Mouse (Mus musculus) effector memory CD4-positive, alpha-beta T cell, adult 5 months (primary cell): ENCODE data around the gene Atcay. TPM values are rescaled to one million over a fixed set of nuclear protein-coding genes. Genes with fewer than 3 reads are reported as not detected.

Source experiments
- polyA plus RNA-seq: library from polyadenylated mRNA; unstranded; fragments of 100-300 nt; shearing (Covaris generic); gene quantifications from one replicate; pipeline ENCODE4 v1.2.1, GENCODE M21; 2017

Gene Atcay
- 5.9 TPM for polyA plus RNA-seq

DNA sequence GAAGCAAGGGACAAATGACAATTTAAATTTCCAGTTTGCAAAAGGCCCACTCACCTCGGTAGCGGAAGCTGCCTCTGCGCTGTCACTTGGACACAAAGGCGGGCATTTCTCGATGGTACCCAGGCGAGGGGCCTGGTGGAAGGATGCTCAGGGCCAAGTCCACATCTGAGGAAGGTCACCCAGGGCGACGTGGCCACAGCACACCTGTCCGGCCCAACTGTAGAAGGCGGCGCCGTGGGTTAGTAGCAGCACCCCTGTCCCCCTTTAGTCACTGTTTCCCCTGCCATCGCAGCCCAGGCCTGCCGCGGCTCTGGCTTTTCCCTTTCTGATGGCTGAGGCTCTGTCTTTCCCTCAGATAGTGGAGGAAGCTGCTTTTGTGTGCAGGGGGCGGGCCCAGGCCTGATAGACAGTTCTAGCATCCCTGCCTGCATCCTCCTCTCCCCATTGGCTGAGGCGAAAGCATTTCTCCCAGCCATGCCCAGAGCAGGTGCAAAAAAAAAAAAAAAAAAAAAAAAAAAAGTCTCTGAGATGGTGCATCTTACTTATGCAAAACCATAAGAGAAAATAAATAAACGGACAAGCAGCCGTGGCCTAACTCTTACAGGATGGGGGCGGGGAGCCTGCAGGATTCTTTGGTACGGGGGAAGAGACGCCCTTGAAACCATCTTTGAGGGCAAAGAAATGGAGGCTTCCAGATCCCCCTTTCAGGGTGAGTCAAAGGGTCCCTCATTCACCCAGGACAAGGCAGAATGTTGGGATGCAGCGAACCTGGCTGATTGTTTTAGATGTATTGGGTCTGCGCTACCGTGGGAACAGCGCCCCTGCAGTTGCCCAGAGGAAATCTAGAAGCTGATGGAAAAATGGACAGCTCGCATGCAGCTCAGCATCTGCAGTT, at the start of gene Atcay:
Atcay (minus strand) TSS at position 396 of the 895 bp plus-strand sequence.

DNA sequence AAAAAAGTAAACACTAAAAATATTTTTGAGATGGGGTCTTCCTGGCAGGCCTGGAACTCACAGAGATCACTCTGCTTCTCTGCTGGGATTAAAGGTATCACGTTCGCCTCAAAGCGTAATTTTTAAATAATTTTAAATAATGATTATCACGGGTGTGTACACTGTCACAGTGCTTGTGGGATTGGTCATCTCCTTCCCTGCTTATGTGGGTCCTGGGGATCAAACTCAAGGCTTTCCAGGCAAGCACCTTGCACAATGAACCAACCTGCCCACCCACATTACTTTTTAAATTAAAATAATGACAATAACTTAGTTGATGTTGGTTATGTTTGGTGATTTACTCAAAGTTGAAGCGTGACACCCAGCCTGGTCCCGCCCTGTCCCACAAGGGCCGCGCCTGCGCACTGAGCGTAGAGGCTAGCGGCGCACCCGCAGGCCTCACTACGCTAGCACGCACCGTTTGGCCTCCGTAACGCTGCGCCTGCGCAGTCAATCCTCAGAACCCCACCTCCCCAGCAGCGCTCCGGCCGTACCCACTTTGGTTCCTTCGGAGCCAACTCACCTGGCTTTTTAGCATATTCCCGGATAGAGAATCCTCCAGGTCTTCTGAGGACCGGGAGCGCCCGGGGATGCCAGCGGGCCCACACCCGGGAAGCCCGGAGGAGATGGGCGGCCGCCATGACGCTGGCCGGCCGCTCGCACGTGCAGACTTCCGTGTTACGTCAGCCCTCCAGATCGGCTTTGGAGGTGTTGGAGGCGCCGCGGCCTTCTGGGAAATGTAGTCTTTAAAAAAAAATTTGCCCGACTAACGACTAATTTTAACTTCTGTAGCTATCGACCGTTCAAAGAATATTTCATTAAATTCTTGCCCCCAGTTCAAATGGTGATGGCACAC, 35.8 kb upstream of the Atcay start, which contains the start of the genes Mrpl54 and Apba3:
Mrpl54 (minus strand) TSS at position 724 of the 895 bp plus-strand sequence.
Apba3 (plus strand) TSS at position 750 of the 895 bp plus-strand sequence.

DNA sequence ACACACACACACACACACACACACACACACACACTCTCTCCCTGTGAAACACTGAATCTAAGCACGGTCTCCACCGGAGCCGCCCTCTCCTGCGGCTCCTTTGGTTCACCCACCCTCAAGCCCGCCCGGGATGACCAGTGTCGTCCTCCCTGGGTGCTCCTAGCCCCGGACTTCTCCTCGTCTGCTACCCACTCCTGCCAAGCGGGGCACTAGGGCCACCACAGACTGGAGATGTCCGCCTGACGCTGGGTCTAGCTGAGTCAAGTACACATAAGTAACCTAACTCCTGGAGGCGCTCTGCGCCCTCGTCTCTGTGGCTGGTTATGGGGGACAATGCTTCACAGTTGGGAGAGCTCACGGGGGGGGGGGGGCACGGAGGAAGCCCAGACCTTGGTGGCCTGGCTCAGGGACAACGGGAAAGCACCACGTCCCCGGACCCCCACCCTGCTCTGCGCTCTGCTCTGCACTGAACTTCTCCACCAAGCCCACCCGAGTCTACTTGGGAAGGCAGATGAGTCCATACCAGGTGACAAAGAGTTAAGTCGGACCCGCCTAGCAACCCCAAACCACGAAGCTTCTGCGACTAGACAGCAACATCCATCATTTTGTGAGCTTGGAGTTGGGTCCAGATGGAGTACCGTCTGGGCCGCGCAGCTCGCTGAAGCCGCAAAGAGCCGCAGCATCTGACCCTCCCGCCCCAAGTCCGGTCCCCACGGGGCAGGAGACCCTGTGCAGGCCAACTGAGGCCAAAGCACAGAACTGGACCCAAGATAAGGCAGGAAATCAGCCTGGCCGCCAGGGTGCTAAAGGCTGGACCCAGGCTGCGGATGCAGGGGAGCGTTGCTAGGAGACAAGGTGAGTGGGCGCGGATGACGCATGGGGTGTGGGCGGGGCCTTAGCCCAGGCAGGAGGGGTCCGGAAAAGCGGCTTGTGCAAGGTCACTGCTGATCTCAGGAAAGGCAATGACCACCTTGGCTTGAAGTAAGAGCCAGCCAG, 22.1 kb upstream of the Atcay start, which contains the start of gene Matk:
Matk (plus strand) TSS at position 512 of the 996 bp plus-strand sequence.

DNA sequence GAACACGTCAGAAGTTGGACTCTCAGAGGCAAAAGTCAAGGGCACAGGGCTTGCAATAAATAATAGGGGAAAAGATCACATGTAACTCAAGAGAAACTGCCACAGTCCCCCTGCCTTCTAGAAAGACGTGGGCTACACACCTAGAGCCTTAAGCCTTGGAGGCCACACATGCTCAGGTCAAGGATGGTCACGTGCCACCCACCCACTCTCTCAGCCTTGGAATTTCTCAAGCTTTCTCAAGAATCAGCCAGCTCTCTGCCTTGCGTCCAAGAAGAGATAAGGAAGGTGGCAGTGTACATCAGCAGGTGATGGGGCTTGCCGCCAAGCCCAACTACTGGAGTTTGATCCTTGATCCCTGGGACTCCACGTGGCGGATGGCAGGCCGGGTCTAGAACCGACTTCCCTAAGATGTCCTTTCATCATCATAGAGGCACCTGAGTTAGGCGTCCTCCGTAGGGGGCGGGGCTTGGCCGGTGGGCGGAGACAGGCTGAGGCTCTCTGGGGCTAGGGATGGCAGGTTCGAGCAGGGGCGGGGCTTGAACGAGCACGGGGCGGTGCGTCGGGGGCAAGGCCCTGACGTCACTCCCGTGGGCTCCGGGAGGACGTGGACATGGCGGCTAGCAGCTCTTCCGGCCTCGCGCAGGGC, 2.1 kb upstream of the Atcay start, which contains the start of gene Zfr2:
Zfr2 (plus strand) TSS at position 576 of the 646 bp plus-strand sequence.

DNA sequence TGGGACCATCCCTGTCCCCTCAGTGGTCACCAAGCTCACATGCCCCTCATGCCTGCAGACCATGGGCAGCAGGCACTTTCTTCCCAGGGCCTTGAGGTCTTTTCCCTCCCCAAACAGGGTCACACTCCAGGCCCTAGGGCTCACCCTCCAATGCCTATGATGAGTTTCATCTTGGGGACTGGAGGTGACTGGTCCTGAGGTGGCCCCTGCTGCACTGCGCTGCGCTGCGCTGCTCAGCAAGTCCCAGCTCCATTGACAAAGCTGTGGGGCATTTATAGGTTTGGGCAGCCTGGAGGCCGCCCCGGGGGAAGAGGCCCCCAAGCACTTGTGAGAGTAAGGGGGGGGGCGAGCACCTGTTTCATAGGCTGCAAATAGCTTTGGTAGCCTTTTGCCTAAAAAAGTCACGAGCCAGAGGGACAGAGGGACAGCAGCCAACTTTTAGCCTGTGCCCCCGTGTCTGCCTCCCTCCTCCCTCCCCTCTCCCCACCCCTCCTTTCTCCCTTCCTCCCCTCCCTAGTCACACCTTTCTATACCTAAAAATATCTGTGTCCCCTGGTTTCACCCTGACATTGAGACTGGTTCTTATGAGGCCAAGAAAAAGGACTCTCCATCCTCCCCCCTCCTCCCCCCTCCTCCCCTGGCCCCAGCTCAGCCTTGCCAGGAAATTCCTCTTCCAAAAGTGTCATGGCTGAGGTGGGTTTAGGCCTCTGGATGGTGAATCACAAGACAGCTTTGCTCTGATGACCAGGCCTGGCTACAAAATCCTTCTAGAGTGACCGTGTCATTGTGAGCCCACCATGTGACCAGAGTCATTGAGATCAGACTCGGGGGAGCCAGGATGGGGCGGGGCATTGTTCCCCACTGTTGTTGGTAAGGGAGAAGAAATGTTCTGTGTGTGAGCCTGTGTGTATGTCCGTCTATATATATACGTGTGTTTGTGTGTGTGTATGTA, 28.6 kb downstream of the Atcay start, which contains the start of gene Nmrk2:
Nmrk2 (minus strand) TSS at position 245 of the 952 bp plus-strand sequence.

DNA sequence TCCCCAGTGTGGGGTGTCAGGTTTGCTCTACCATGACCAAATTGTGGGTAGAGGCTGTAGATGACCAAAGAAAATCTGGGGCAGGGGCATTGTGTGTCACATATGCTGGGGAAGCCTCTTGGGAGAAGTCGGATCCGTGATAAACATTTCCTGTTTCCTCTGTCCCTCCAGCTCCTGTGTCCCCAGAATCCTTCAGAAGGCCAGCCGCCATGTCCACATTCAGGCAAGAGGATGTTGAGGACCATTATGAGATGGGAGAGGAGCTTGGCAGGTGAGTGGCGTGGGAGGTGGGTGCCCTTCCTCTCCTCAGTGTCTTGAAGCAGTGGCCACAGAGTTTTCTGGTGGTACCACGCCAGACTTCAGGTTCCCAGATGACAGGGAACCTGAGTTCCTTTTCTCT, 46.8 kb downstream of the Atcay start, which contains the start of gene 4930442H23Rik:
4930442H23Rik (minus strand) TSS at position 45 of the 400 bp plus-strand sequence.

DNA sequence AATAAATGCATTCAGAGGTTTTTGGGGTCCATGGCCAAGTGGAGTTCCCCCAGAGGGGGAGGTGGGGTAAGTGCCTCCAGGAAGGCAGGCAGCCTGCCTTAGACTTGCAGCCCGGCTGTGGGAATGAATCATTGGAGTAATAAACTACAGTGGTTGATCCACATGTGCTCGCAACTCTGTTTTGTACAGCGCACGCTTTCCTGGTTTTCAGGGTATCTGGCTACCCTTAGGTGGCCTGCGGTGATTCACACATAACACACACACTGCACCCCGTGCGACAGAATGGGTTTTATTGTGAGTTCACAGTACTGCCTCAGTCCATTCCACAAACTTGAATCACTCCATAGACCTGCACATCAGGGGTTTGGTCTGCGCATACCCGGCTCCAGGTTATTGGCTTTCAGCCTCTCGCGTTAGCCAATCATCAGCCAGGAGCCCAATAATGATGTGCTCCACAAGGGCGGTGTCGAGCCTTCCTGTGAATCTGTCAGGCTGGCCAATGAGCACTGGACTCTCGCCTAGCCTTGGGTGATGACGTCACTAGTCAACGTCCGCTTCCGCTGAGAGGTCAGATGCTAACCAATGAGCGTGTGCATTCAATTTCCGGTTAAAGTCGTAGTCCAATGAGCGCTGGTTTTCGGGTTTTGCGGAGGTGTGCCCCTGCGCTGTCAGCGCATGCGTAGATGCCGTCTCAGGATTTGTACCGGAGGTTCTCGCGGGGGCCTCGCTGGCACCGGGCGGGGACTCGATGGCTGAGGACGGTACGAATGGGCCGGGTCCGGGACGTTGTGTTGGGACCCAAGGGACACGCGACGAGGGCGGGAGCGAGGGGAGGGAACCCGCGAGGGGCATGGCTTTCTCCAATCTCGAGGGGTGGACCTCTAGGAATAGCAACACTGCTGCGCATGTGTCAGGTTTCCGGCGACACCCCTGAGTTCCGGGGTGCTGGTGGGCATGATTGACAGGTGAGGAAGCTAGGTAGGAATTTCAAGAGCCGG, 48.0 kb downstream of the Atcay start, which contains the start of gene Dapk3:
Dapk3 (plus strand) TSS at position 670 of the 998 bp plus-strand sequence.

DNA sequence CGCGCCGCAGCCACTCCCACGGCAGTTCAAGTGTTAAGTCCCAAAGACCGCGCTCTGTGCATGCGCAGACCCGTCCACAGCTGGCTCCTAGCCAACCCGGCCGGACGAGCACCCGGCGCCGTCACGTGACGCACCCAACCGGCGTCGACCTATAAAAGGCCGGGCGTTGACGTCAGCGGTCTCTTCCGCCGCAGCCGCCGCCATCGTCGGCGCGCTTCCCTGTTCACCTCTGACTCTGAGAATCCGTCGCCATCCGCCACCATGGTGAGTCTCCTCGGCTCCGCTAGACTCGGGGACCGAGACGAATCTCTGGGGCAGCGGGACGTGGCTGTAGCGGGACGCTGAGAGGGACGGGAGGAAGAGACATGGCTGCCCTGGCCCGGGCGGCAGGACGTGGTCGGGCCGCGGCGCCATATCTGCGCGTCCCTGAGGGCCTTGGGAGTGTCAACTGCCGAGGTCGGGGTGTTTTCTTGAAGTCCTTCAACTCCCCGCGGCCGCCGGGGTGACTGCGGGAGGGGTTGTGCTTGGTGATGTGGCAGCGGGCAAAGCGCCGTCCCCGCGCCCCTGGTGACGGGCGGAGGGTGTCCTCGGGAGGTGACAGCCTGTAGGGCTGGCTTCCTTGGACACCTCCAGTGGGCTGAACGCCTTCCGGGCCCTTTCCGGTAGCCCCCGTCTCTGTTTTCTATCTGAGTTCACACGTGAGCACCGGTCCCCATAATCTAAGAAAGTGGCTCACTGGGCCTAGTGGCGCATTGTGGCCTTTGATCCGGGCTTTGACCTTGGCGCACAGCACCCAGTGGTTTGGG, 54.0 kb downstream of the Atcay start, which contains the start of gene Eef2:
Eef2 (plus strand) TSS at position 166 of the 806 bp plus-strand sequence.

DNA sequence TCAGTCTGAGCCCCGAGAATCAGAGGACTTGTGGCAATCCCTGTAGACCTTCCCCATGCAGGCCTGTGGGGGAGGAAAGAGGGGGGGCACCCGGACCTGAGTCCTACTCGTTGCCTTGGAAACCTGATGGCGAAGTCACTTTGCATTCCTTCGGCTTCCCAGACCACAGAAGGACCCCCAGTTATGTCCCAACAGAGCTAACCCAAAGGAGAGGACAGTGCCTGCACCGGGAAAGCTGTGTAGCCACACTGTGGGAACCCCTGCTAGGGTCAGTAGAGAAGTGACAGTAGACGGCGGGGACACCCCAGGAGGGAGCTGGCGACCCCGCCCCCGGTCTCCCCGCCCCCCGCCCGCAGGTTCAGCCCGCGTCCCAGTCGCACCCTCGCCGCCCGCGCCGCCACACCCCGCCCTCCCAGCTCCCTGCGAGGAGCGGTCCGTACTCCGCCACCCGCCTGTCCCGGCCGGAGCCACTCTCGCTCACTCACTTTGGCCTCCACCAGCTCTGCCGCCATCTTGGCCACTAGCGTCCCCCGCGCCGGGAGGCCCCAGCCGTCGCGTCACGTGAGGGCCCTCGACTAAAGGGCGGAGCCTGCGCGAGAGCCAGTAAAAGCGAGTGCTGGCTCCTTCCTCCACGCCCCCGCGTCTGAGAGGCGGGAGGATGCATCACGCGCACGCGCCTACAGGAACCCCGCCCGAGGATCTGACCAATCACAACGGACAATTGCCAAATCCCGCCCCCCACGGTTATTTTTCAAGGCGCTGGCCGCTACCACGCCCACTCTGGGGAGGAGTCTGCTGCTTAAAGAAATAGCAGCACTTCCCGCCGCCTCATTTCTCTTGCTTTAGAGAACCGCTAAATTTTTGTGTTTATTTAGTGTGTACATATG, 63.2 kb downstream of the Atcay start, which contains the start of gene Pias4:
Pias4 (minus strand) TSS at position 724 of the 887 bp plus-strand sequence.

Other genes with a start within 250 kb of the Atcay start
- 0.67 TPM for gene Gng7, start 215.9 kb downstream of the Atcay start, polyA plus RNA-seq
- not detected for gene Diras1, start 205.2 kb downstream of the Atcay start, polyA plus RNA-seq
- gene Slc39a3, start 193.4 kb downstream of the Atcay start, polyA plus RNA-seq, result 9.4 TPM
- 64.8 TPM for gene Sgta, start 170.7 kb downstream of the Atcay start, polyA plus RNA-seq
- gene Thop1, start 160.8 kb downstream of the Atcay start, polyA plus RNA-seq, result 6.2 TPM
- not detected for gene Creb3l3, start 132.0 kb downstream of the Atcay start, polyA plus RNA-seq
- 147 TPM for gene Map2k2, start 124.9 kb downstream of the Atcay start, polyA plus RNA-seq
- gene Zbtb7a, start 95.6 kb downstream of the Atcay start, polyA plus RNA-seq, result 74.9 TPM
- gene Pias4, start 62.9 kb downstream of the Atcay start, polyA plus RNA-seq, result 39.4 TPM
- gene Eef2, start 54.2 kb downstream of the Atcay start, polyA plus RNA-seq, result 872 TPM
- gene Dapk3, start 47.8 kb downstream of the Atcay start, polyA plus RNA-seq, result 90.2 TPM
- 0.70 TPM for gene 4930442H23Rik, start 47.0 kb downstream of the Atcay start, polyA plus RNA-seq
- 0.21 TPM for gene Nmrk2, start 28.8 kb downstream of the Atcay start, polyA plus RNA-seq
- 5.5 TPM for gene Zfr2, start 2.3 kb upstream of the Atcay start, polyA plus RNA-seq
- gene Matk, start 22.1 kb upstream of the Atcay start, polyA plus RNA-seq, result 59.6 TPM
- gene Mrpl54, start 36.1 kb upstream of the Atcay start, polyA plus RNA-seq, result 146 TPM
- gene Apba3, start 36.1 kb upstream of the Atcay start, polyA plus RNA-seq, result 40.4 TPM
- 10.0 TPM for gene Tjp3, start 60.7 kb upstream of the Atcay start, polyA plus RNA-seq
- 81.0 TPM for gene Pip5k1c, start 62.1 kb upstream of the Atcay start, polyA plus RNA-seq
- gene Cactin, start 90.3 kb upstream of the Atcay start, polyA plus RNA-seq, result 42.4 TPM
- gene Tbxa2r, start 97.9 kb upstream of the Atcay start, polyA plus RNA-seq, result 14.6 TPM
- not detected for gene Gipc3, start 112.4 kb upstream of the Atcay start, polyA plus RNA-seq
- 27.3 TPM for gene Hmg20b, start 119.6 kb upstream of the Atcay start, polyA plus RNA-seq
- gene Mfsd12, start 126.7 kb upstream of the Atcay start, polyA plus RNA-seq, result 3.1 TPM
- not detected for gene 4930404N11Rik, start 135.0 kb upstream of the Atcay start, polyA plus RNA-seq
- 46.9 TPM for gene Fzr1, start 147.7 kb upstream of the Atcay start, polyA plus RNA-seq
- gene Dohh, start 153.6 kb upstream of the Atcay start, polyA plus RNA-seq, result 41.2 TPM
- gene Gm48551, start 153.6 kb upstream of the Atcay start, polyA plus RNA-seq, result 1.6 TPM
- 1.6 TPM for gene Gm48552, start 158.2 kb upstream of the Atcay start, polyA plus RNA-seq
- gene Smim24, start 162.2 kb upstream of the Atcay start, polyA plus RNA-seq, result 1.1 TPM
- gene Nfic, start 224.8 kb upstream of the Atcay start, polyA plus RNA-seq, result 17.9 TPM